Mouse (Mus musculus): Measurements from ENCODE around the gene Arl2bp. TPM values are rescaled to one million over a fixed set of nuclear protein-coding genes. Genes with fewer than 3 reads are reported as not detected.

Arl2bp gene
- total RNA-seq, 2 experiments from 2014 or later: 149 to 156 TPM

DNA sequence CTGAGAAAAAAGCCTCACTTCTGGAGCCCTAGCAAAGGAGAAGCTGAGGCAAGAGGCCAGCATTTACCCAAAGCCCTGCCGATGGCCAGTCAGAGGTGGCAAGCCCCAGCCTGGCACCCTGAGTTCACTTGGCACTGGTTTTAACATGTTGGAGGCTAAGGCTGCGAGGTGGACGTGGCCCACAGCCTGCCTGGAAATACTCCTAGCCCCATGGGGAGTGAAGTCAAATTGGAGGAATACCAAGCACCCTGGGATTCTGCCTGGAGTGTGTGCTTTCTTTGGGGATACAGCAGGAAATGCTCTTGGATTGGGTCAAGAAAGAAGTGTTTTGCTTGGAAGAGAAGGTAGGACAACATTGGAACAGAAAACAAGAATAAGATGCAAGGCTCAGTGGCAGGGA, 49.5 kb downstream of the Arl2bp start:
- intact Hi-C loops (cut with DNase I): loop anchor here (5.0 kb wide), 1 partner anchor 36 kb away; no protein-coding TSS in a partner anchor
- DNase-seq (ENCODE audit: extremely low spot score in 1 of 2, low spot score in 2 of 2): no peak

DNA sequence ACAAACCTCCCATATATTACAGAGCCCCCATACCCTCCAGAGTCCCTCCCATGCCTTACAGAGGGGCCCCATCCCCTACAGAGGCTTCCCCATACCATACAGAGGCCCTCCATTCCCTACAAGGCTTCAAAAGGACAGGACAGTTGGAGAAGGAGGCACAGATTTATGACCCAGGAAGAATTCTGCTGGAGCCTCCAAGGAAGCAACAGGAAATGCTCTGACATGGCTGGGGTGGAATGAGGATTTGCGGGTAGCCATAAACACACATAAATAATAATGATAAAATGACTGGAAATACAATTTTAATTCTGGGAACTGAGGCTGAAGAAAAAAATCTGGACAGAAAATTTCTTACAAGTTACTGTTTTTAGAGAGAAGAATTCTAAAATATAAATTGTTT, 50.4 kb downstream of the Arl2bp start:
- DNase-seq (ENCODE audit: extremely low spot score in 1 of 2, low spot score in 2 of 2): no peak
- intact Hi-C loops (cut with DNase I): loop anchor here (5.0 kb wide), 1 partner anchor 35 kb away; no protein-coding TSS in a partner anchor

Other genes starting within 250 kb of the Arl2bp start
- gene Nlrc5, start 232.2 kb upstream of the Arl2bp start, total RNA-seq (2021): under 1 TPM; 0.61 to 0.77 TPM
- gene Cpne2, start 133.6 kb upstream of the Arl2bp start, total RNA-seq (2021): 10 to 100 TPM; 40.3 to 42.3 TPM
- 10 to 100 TPM; 34.6 to 35.7 TPM for gene Rspry1, start 64.7 kb upstream of the Arl2bp start, total RNA-seq (2021)
- gene Fam192a, start 64.6 kb upstream of the Arl2bp start, total RNA-seq (2021): 10 to 100 TPM; 42.0 to 46.1 TPM
- gene Pllp, start 29.7 kb downstream of the Arl2bp start, total RNA-seq (2021): 10 to 100 TPM; 19.5 to 25.3 TPM
- gene Ccl22, start 79.0 kb downstream of the Arl2bp start, total RNA-seq (2021): under 1 TPM; 0.15 to 0.26 TPM
- 100 to 1,000 TPM; 417 to 438 TPM for gene Cx3cl1, start 105.4 kb downstream of the Arl2bp start, total RNA-seq (2021)
- gene Ccl17, start 143.9 kb downstream of the Arl2bp start, total RNA-seq (2021): 10 to 100 TPM; 10.8 to 12.3 TPM
- 10 to 100 TPM; 58.7 to 62.1 TPM for gene Coq9, start 171.7 kb downstream of the Arl2bp start, total RNA-seq (2021)
- 10 to 100 TPM; 75.8 to 82.3 TPM for gene Ciapin1, start 171.8 kb downstream of the Arl2bp start, total RNA-seq (2021)
- gene Polr2c, start 190.8 kb downstream of the Arl2bp start, total RNA-seq (2021): 10 to 100 TPM; 50.9 to 55.1 TPM
- 10 to 100 TPM; 74.9 to 79.5 TPM for gene Dok4, start 209.7 kb downstream of the Arl2bp start, total RNA-seq (2021)